Mouse (Mus musculus) C2C12 (cell line): ENCODE results near the gene Gpr137c. TPM values are rescaled to one million over a fixed set of nuclear protein-coding genes. Genes with fewer than 3 reads are reported as not detected.

Experiments
- H3K27me3 ChIP-seq: one replicate; pipeline ENCODE4 v1.6.1; 2011; ENCODE audit not compliant: control insufficient read depth, insufficient read depth, insufficient read length
- H3K36me3 ChIP-seq: one replicate; pipeline ENCODE4 v1.6.1; 2011; ENCODE audit not compliant: control insufficient read depth, insufficient read depth
- H3K4me3 ChIP-seq: one replicate; pipeline ENCODE4 v1.5.1; 2011; ENCODE audit warnings: mild to moderate bottlenecking, control low read depth; ENCODE audit not compliant: poor library complexity, insufficient read depth, severe bottlenecking
- H3K79me2 ChIP-seq: one replicate; pipeline ENCODE4 v1.6.1; 2011; ENCODE audit not compliant: control insufficient read depth, insufficient read depth
- H3K79me3 ChIP-seq: one replicate; pipeline ENCODE4 v1.6.1; 2011; ENCODE audit warnings: low read depth, control low read depth
- H3ac ChIP-seq: one replicate; pipeline ENCODE3; 2011; ENCODE audit warnings: low read depth; ENCODE audit not compliant: control insufficient read depth, insufficient read length
- CEBPB ChIP-seq: IDR thresholded peaks from one replicate; pipeline ENCODE4 v1.6.1; 2011; ENCODE audit warnings: low read depth, mild to moderate bottlenecking, control low read depth, moderate library complexity
- CTCF ChIP-seq: IDR thresholded peaks from one replicate; pipeline ENCODE4 v1.5.1; 2011; ENCODE audit not compliant: control insufficient read depth, insufficient read depth, insufficient read length
- FOSL1 ChIP-seq: IDR thresholded peaks from one replicate; pipeline ENCODE4 v1.8.0; 2011; ENCODE audit warnings: mild to moderate bottlenecking, low read length; ENCODE audit not compliant: poor library complexity, insufficient read depth, severe bottlenecking
- MAX ChIP-seq: IDR thresholded peaks from one replicate; pipeline ENCODE4 v1.6.1; 2011; ENCODE audit warnings: mild to moderate bottlenecking, control low read depth
- MYOD1 ChIP-seq: IDR thresholded peaks from one replicate; pipeline ENCODE4 v1.6.1; 2011; ENCODE audit warnings: low read depth; ENCODE audit not compliant: control insufficient read depth, insufficient read length
- MYOG ChIP-seq: IDR thresholded peaks from one replicate; pipeline ENCODE4 v1.6.1; 2011; ENCODE audit not compliant: control insufficient read depth, insufficient read length; ENCODE audit errors: extremely low read depth
- USF1 ChIP-seq: IDR thresholded peaks from one replicate; pipeline ENCODE4 v1.6.1; 2011; ENCODE audit warnings: low read depth, mild to moderate bottlenecking, control low read depth, moderate library complexity
- polyA plus RNA-seq: library from polyadenylated mRNA; unstranded; fragments of >200 nt; fragmentation: generic; extraction: Trizol; gene quantifications from one replicate; pipeline ENCODE4 v1.2.1, GENCODE M21; 2012; ENCODE audit warnings: missing spikeins

Gpr137c gene
- polyA plus RNA-seq, 1 experiment: 0.01 TPM

DNA sequence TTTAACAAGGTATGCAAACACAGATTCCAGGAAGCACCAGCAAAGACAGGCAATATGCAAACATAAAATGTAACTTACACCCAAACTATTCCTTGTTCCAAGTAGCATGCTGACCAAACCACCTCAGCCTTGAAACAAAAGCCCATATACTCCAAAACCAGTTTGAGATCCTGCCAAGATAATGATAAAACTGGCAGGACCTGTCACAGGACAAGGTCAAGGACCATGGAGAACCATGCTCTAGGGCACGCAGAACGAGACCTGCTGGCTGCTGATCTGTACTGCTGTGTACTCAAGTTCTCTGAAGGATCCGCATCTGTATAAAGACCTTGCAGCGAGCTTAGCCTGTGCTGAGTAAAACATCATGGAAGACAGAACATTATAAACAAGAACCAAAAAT lies 1.8 kb upstream of the Gpr137c start:
- TF ChIP-seq MYOG: no peak
- no peak for TF ChIP-seq FOSL1
- TF ChIP-seq USF1: no peak
- no peak for TF ChIP-seq CEBPB
- TF ChIP-seq MAX: no peak
- no peak for TF ChIP-seq CTCF
- TF ChIP-seq MYOD1: no peak
- Histone ChIP-seq H3K79me3 (no peaks in the 10 kb centered on the region), H3K79me2 (no peaks in the 10 kb centered on the region), H3ac (no peak overlapping the region), H3K36me3 (no peaks in the 10 kb centered on the region), H3K27me3 (no peaks in the 10 kb centered on the region), H3K4me3 (no peak overlapping the region)

DNA sequence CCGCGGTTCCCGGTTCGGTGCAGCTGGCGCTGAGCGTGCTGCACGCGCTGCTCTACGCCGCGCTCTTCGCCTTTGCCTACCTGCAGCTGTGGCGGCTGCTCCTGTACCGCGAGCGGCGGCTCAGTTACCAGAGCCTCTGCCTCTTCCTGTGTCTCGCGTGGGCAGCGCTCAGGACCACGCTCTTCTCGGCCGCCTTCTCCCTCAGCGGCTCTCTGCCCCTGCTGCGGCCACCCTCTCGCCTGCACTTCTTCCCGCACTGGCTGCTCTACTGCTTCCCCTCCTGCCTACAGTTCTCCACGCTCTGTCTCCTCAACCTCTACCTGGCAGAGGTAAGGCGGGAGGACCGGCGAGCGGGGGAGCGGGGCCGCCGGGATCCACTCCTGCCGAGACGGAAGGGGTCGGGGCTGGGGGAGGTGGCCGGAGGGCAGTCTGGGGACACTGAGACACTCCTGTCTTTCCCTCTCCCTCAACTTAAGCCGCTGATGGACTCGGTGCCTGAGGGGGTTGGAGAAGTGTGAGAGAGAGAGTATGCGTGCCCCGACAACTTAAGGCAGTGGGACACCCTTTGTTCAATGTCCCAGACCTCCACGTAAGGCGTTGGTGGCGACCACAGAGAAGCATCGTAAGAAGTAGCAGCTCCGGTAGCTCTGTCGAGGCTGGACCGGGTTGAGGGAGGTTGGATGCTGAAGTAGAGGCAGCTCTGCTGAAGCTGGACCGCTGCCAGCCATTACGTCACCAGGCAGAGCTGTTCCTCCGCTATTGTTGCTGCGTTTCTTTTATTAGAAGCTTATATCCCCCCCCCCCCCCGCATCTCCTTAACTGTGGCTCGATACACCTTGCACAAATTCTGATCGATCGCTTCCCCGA lies 806 bp downstream of the Gpr137c start, which contains the start of gene Txndc16:
Gene Txndc16, minus strand, starts transcription at position 239 of the 867 bp plus-strand sequence.
- H3ac ChIP-seq: peak within 1 kb of the TSS; percentile 43
- H3K36me3 ChIP-seq: no peaks in the 10 kb centered on the region
- H3K79me3 ChIP-seq: no peaks in the 10 kb centered on the region
- no peaks in the 10 kb centered on the region for H3K79me2 ChIP-seq
- H3K27me3 ChIP-seq: no peaks in the 10 kb centered on the region
- peak within 1 kb of the TSS; percentile 18 for H3K4me3 ChIP-seq
- TF ChIP-seq MYOG (no peak), USF1 (no peak), MYOD1 (no peak), CEBPB (no peak), FOSL1 (no peak), MAX (no peak), CTCF (no peak)

DNA sequence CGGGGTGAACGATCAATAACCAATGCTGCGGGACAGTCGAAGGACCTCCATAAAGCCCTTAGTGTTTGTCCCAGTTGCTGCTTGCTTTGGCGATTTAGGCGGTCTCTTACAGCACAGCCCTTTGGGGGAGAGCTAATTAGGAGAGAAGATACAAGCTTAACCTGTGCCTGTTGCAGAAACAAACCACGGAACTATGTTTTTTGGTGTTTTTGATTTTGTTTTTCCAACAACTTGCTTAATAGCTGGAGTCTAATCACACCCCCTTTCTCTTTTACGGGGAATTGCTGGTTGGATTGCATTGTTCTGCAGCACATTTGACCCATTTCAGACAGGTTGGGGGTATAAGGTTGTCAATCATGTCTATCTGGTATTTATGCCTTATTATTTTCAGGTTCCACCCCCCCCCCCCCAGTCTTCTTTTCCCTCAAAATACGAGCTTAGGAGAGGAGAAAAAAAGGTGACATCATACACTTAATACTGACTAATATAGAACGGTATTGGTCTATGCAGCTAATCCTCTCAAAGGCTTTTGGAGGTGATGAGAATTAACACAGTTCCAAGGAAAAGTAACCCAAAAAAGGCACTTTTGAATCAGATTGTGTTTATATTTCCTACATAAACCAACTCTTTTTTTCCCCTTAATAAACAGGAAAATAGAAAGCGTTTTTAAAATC lies 1.6 kb downstream of the Gpr137c start:
- TF ChIP-seq USF1 (no peak), MYOD1 (no peak), FOSL1 (no peak), MYOG (no peak), CTCF (no peak), MAX (no peak), CEBPB (no peak)
- no peaks in the 10 kb centered on the region for H3K79me2 ChIP-seq
- no peaks in the 10 kb centered on the region for H3K36me3 ChIP-seq
- H3K27me3 ChIP-seq: no peaks in the 10 kb centered on the region
- no peak overlapping the region for H3K4me3 ChIP-seq
- H3ac ChIP-seq: no peak overlapping the region
- no peaks in the 10 kb centered on the region for H3K79me3 ChIP-seq

DNA sequence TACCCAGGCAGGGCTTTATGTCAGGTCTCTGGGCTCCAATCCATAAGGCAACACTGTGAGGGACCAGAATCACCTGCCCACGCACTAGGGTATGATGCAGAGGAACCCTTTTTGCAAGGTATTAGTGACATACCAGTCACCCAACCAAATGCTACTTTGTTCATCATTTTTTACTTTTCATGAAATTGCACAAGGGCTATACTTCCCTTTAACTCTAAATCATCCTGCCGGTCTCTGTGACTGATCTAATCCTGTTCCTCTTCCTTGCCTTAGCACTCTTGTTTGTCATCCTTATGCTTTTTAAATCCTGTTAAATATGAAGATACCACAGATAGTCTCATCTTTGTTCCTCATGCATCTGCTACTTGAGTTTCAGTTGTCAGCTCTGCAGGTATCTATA lies 19.5 kb downstream of the Gpr137c start:
- Histone ChIP-seq H3K79me3 (no peaks in the 10 kb centered on the region), H3K27me3 (no peaks in the 10 kb centered on the region), H3K36me3 (no peaks in the 10 kb centered on the region), H3ac (no peak overlapping the region), H3K79me2 (no peaks in the 10 kb centered on the region), H3K4me3 (no peak overlapping the region)
- TF ChIP-seq USF1: no peak
- no peak for TF ChIP-seq MYOD1
- TF ChIP-seq FOSL1: no peak
- no peak for TF ChIP-seq MYOG
- TF ChIP-seq MAX: no peak
- TF ChIP-seq CTCF: no peak
- no peak for TF ChIP-seq CEBPB

DNA sequence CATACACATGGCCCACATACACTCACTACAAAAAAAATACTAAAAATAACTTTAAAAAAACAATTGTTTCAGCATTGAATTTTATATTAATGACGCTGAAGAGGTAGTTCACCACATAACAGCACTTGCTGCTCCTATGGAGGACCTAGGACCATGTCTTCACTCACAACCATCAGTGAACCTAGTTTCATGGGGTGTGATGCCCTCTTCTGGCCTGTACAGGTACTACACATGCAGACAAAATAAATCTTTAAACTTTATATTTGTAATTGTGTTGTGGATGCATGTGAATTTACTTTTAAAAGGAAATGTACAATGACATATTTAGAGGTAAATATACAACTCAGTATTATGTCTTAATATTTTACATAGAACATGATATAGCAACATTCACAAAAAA lies 22.1 kb downstream of the Gpr137c start:
- Histone ChIP-seq H3ac (no peak overlapping the region), H3K27me3 (no peaks in the 10 kb centered on the region), H3K4me3 (no peak overlapping the region), H3K36me3 (no peaks in the 10 kb centered on the region), H3K79me2 (no peaks in the 10 kb centered on the region), H3K79me3 (no peaks in the 10 kb centered on the region)
- TF ChIP-seq FOSL1 (no peak), MAX (no peak), USF1 (no peak), MYOD1 (no peak), CTCF (no peak), MYOG (no peak), CEBPB (no peak)
